Mouse (Mus musculus) limb, embryonic 15.5 days (tissue): ENCODE data around the gene Zfp384. TPM values are rescaled to one million over a fixed set of nuclear protein-coding genes. Genes with fewer than 3 reads are reported as not detected.

ENCODE experiments used
- ATAC-seq: fragments of 200-750 bp; cut with Nextera tagmentation; 2 replicates; pipeline ENCODE4 v1.8.0; 2017; ENCODE audit warnings: low read depth, moderate TSS enrichment; ENCODE audit not compliant: insufficient number of reproducible peaks, low FRiP score, low TSS enrichment
- H3K27ac ChIP-seq: fragments of 300-500 bp; sonication (generic); 2 replicates; pipeline ENCODE4 v1.5.1; 2015; ENCODE audit warnings: moderate library complexity, mild to moderate bottlenecking, inconsistent platforms
- H3K27me3 ChIP-seq: fragments of 300-500 bp; sonication (generic); 2 replicates; pipeline ENCODE4 v1.6.1; 2015; ENCODE audit warnings: inconsistent platforms
- H3K36me3 ChIP-seq: fragments of 300-500 bp; sonication (generic); 2 replicates; pipeline ENCODE4 v1.6.1; 2015; ENCODE audit warnings: inconsistent platforms
- H3K4me1 ChIP-seq: fragments of 300-500 bp; sonication (generic); 2 replicates; pipeline ENCODE4 v1.6.1; 2015; ENCODE audit warnings: inconsistent platforms
- H3K4me2 ChIP-seq: fragments of 300-500 bp; sonication (generic); 2 replicates; pipeline ENCODE4 v1.6.1; 2015; ENCODE audit warnings: mild to moderate bottlenecking, inconsistent platforms
- H3K4me3 ChIP-seq: fragments of 300-500 bp; sonication (generic); 2 replicates; pipeline ENCODE4 v1.5.1; 2015; ENCODE audit warnings: mild to moderate bottlenecking, inconsistent platforms
- H3K9ac ChIP-seq: fragments of 300-500 bp; sonication (generic); 2 replicates; pipeline ENCODE4 v1.6.1; 2015; ENCODE audit warnings: inconsistent platforms
- H3K9me3 ChIP-seq: fragments of 300-500 bp; sonication (generic); 2 replicates; pipeline ENCODE4 v1.6.1; 2016; ENCODE audit warnings: inconsistent platforms
- WGBS: fragments of 180-500 bp; shearing (Covaris S2); methylation state at CpG from one replicate; pipeline ENCODE4 v1.1.7; 2015; 5-methylcytosine and 5-hydroxymethylcytosine counted together
- polyA plus RNA-seq: library from polyadenylated mRNA; unstranded; fragments of >200 nt; fragmentation: Nextera tagmentation; extraction: Ambion mirVana; gene quantifications from 2 replicates; pipeline ENCODE4 v1.2.1, GENCODE M21; 2015

The Zfp384 gene
- 16.9 and 17.9 TPM in 2 replicates for polyA plus RNA-seq

DNA sequence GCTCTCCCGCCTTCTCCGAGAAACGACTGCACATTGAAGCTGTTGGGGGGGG, at the start of gene Zfp384:
TSS of gene Zfp384 (plus strand) at position 17 of the 52 bp plus-strand sequence.
- ATAC-seq, result no peak
- peaks cover 26% of the 10 kb centered on the region for H3K36me3 ChIP-seq
- no peaks in the 10 kb centered on the region for H3K27me3 ChIP-seq
- no peaks in the 10 kb centered on the region for H3K9me3 ChIP-seq
- H3K27ac ChIP-seq, result peak within 1 kb of the TSS; percentile 99
- peak within 1 kb of the TSS; percentile 81 for H3K4me3 ChIP-seq
- peak within 1 kb of the TSS; percentile 76 for H3K4me2 ChIP-seq
- peaks cover 21% of the 10 kb centered on the region for H3K4me1 ChIP-seq
- peak within 1 kb of the TSS; percentile 89 for H3K9ac ChIP-seq
- no CpG with 5 or more reads among the region's 3 CpGs for WGBS

DNA sequence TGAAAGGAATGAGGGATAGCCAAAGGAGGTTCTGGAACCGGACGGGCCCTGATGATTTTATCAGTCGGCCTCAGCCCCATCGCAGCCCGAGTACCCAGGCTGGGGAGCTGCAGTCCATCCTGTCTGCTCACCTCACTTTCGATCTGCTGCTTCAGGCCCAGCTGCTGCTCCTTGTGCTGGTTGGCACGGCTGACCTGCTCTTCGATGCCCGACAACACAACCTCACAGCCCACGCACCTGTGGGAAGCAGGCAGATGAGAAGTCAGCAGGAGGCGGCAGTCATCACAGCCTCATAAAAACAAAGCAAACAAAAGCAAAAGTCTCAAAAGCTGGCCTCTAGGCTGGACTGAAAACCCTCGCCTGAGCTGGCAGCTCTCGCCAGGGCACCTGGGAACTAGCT, 49.0 kb upstream of the Zfp384 start:
- no peaks in the 10 kb centered on the region for H3K9me3 ChIP-seq
- whole genome bisulfite sequencing, result 89% methylated on average over 13 of the region's 13 CpGs
- H3K4me3 ChIP-seq, result no peak overlapping the region
- no peak overlapping the region for H3K4me2 ChIP-seq
- no peak for ATAC-seq
- no peak overlapping the region for H3K27ac ChIP-seq
- no peak overlapping the region for H3K9ac ChIP-seq
- peaks cover 9% of the 10 kb centered on the region; the same call in 1 of the 2 replicates for H3K4me1 ChIP-seq
- no peaks in the 10 kb centered on the region for H3K27me3 ChIP-seq
- H3K36me3 ChIP-seq, result peaks cover 61% of the 10 kb centered on the region

DNA sequence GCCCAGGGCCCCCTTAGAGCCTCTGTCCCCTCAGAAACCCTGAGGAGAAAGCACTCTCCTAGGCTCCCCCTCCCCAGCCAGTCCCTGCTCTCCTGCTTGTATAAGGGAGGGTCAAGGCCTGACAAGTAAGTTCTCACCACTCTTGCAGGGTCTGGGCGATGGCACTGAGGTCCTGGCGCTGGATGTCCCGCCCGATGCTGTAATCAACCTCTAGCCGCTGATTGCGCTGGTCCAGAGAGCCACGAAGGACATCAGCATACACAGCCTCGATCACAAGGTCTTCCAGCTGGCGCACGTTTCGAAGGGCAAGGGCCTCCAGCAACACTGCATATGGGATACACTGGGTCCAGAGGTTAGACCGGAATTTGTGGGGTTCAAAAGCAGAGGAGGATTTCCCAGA, 47.9 kb upstream of the Zfp384 start:
- peaks cover 12% of the 10 kb centered on the region; the same call in 1 of the 2 replicates for H3K4me1 ChIP-seq
- H3K4me2 ChIP-seq, result no peak overlapping the region
- peaks cover 57% of the 10 kb centered on the region for H3K36me3 ChIP-seq
- 93% methylated on average over 12 of the region's 12 CpGs for WGBS
- no peaks in the 10 kb centered on the region for H3K27me3 ChIP-seq
- no peak overlapping the region for H3K9ac ChIP-seq
- H3K9me3 ChIP-seq, result no peaks in the 10 kb centered on the region
- no peak for ATAC-seq
- no peak overlapping the region for H3K4me3 ChIP-seq
- H3K27ac ChIP-seq, result no peak overlapping the region

DNA sequence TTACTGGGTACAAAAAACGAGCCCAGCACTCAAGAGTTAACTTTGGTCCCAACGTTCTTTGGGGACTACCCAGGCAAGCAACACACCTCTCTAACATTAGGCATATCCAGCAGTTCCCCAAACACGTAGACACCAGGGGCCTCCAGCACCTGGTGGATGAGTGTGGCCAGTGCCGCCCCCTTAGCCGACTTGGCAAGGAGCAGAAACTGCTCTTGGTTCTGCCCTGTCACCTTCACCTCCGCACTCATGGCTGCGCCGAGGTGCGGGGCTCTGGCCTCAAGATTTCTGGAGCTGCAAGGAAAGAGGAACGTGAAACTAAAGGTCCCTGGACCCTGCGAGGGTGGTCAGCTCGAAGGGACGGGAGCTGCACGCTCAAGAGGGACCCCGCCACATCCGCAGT, 44.3 kb upstream of the Zfp384 start:
- Histone ChIP-seq H3K4me2 (peak overlapping the region; percentile 92), H3K9me3 (no peaks in the 10 kb centered on the region), H3K4me1 (peaks cover 17% of the 10 kb centered on the region; the same call in 1 of the 2 replicates), H3K36me3 (peaks cover 27% of the 10 kb centered on the region), H3K27ac (peak overlapping the region; percentile 93), H3K9ac (peak overlapping the region; percentile 77), H3K27me3 (no peaks in the 10 kb centered on the region), H3K4me3 (peak overlapping the region; percentile 62)
- WGBS, result 24% methylated on average over 16 of the region's 16 CpGs
- ATAC-seq, result peak; percentile 42; the same call in 1 of the 2 replicates

- H3K9me3 ChIP-seq, result no peaks in the 10 kb centered on the region
- H3K36me3 ChIP-seq, result peaks cover 21% of the 10 kb centered on the region
- peak within 1 kb of the TSS; percentile 62 for H3K4me3 ChIP-seq
- peak within 1 kb of the TSS; percentile 77 for H3K9ac ChIP-seq
- H3K4me2 ChIP-seq, result peak within 1 kb of the TSS; percentile 92
- under 1% methylated on average over 68 of the region's 68 CpGs for WGBS
- H3K27me3 ChIP-seq, result no peaks in the 10 kb centered on the region
- H3K4me1 ChIP-seq, result peaks cover 17% of the 10 kb centered on the region; the same call in 1 of the 2 replicates
- ATAC-seq, result peak; percentile 92
- peak within 1 kb of the TSS; percentile 93 for H3K27ac ChIP-seq
Observed at GRCm38 (mm10) chr6:124965088-124965719, 43.7 kb upstream of the Zfp384 start, which contains the start of gene Cops7a. Cops7a (minus strand) TSS chr6:124965538.

- WGBS, result 13% methylated on average over 15 of the region's 15 CpGs
- no peak for ATAC-seq
- Histone ChIP-seq H3K9ac (peak overlapping the region; percentile 77), H3K36me3 (peaks cover 16% of the 10 kb centered on the region), H3K9me3 (no peaks in the 10 kb centered on the region), H3K4me3 (peak overlapping the region; percentile 62), H3K4me1 (peaks cover 17% of the 10 kb centered on the region; the same call in 1 of the 2 replicates), H3K27me3 (no peaks in the 10 kb centered on the region), H3K27ac (peak overlapping the region; percentile 93), H3K4me2 (peak overlapping the region; percentile 92)
Observed at GRCm38 (mm10) chr6:124965747-124966146, 43.2 kb upstream of the Zfp384 start.

GRCm38 (mm10) chr6:124966466-124967118, 42.4 kb upstream of the Zfp384 start:
- peaks cover 7% of the 10 kb centered on the region for H3K36me3 ChIP-seq
- 94% methylated on average over 7 of the region's 7 CpGs for WGBS
- no peaks in the 10 kb centered on the region for H3K27me3 ChIP-seq
- peak overlapping the region; percentile 92 for H3K4me2 ChIP-seq
- no peak overlapping the region for H3K9ac ChIP-seq
- no peaks in the 10 kb centered on the region for H3K9me3 ChIP-seq
- peaks cover 17% of the 10 kb centered on the region; the same call in 1 of the 2 replicates for H3K4me1 ChIP-seq
- ATAC-seq, result no peak
- peak overlapping the region; percentile 62 for H3K4me3 ChIP-seq
- H3K27ac ChIP-seq, result no peak overlapping the region

GRCm38 (mm10) chr6:124967766-124968165, 41.2 kb upstream of the Zfp384 start:
- WGBS, result 65% methylated on average over 4 of the region's 4 CpGs

DNA sequence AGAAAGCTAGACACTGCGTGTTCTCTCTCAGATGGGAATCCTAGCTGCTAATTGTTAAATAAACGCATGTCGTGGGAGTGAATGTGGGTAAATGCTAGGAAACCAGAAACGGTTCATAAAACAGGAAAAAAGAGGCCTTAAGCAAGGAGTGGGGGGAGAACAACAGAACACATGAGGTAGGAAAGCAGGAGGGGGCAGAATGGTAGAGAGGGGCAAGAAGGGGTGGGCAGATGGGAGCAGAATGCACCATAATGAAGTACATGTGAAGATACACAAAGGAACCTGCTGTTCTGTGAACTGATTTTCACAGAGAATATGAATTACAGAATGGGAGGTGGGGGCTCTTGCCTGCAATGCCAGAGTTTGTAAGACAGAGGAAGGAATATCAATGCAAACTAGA, 16.7 kb upstream of the Zfp384 start:
- Histone ChIP-seq H3K27me3 (peaks cover 55% of the 10 kb centered on the region), H3K4me2 (no peak overlapping the region), H3K36me3 (no peaks in the 10 kb centered on the region), H3K9me3 (peaks cover 4% of the 10 kb centered on the region), H3K27ac (no peak overlapping the region), H3K4me1 (peaks cover 10% of the 10 kb centered on the region), H3K4me3 (no peak overlapping the region), H3K9ac (no peak overlapping the region)
- ATAC-seq, result no peak
- WGBS, result 73% methylated on average over 4 of the region's 4 CpGs

More at GRCm38 (mm10) chr6:124967766-124968165, 41.2 kb upstream of the Zfp384 start:
- Histone ChIP-seq H3K9me3 (no peaks in the 10 kb centered on the region), H3K27ac (no peak overlapping the region), H3K4me2 (no peak overlapping the region), H3K4me3 (no peak overlapping the region), H3K9ac (no peak overlapping the region), H3K27me3 (no peaks in the 10 kb centered on the region), H3K4me1 (peaks cover 17% of the 10 kb centered on the region; the same call in 1 of the 2 replicates), H3K36me3 (peaks cover 4% of the 10 kb centered on the region; the same call in 1 of the 2 replicates)
- ATAC-seq, result no peak

DNA sequence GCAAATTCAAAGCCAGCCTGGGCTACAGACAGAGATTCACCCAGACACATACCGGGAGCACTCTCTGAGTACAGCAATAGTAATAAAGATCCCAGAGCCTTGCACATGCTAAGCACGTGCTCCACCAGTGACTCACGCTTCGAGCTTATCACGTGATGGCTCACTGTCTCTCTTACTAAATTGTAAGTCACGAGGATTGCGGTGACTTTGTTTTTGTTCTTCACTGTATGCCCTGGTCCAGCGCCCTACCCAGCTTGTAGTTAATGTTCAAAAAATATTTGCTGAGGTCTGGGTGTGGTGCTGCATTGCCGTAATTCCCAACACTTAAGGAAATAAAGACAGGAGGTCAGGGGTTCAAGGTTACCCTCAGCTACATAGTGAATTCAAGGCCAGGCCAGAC, 15.6 kb upstream of the Zfp384 start:
- no peak overlapping the region for H3K4me3 ChIP-seq
- no peak overlapping the region for H3K9ac ChIP-seq
- no peaks in the 10 kb centered on the region for H3K36me3 ChIP-seq
- ATAC-seq, result no peak
- H3K27ac ChIP-seq, result no peak overlapping the region
- H3K9me3 ChIP-seq, result peaks cover 4% of the 10 kb centered on the region
- H3K4me1 ChIP-seq, result peaks cover 21% of the 10 kb centered on the region
- 82% methylated on average over 9 of the region's 9 CpGs for WGBS
- no peak overlapping the region for H3K4me2 ChIP-seq
- peaks cover 58% of the 10 kb centered on the region for H3K27me3 ChIP-seq

GRCm38 (mm10) chr6:124993876-124994275, 15.1 kb upstream of the Zfp384 start:
- no peak overlapping the region for H3K4me3 ChIP-seq
- peaks cover 63% of the 10 kb centered on the region for H3K27me3 ChIP-seq
- no peak overlapping the region for H3K27ac ChIP-seq
- H3K4me1 ChIP-seq, result peaks cover 26% of the 10 kb centered on the region
- 16% methylated on average over 11 of the region's 11 CpGs for WGBS
- H3K9me3 ChIP-seq, result peaks cover 4% of the 10 kb centered on the region
- H3K36me3 ChIP-seq, result no peaks in the 10 kb centered on the region
- H3K9ac ChIP-seq, result no peak overlapping the region
- H3K4me2 ChIP-seq, result no peak overlapping the region
- ATAC-seq, result no peak

DNA sequence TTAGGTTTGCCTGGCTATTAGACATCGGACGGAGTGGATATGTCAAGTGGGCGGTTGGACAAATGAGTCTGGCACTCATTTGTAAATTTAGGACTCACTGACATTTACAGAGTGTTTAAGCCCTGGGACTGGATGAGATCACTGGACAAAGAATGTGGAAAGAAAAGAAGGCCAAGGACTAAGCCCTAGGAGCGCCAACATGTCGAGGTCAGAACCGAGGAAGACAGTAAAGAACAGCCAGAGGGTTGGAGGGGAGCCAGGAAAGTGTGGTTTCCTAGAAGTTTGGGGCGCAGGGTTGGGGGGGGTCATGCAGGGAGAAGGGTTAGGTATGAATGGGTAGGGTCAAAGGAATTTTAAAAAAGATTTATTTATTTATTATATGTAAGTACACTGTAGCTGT, 13.7 kb upstream of the Zfp384 start:
- Histone ChIP-seq H3K4me1 (peaks cover 31% of the 10 kb centered on the region), H3K4me2 (no peak overlapping the region), H3K36me3 (0 out of 2 replicates have a peak, but pooled peaks cover 2% of the 10 kb centered on the region), H3K9me3 (peaks cover under 1% of the 10 kb centered on the region; the same call in 1 of the 2 replicates), H3K27ac (no peak overlapping the region), H3K9ac (no peak overlapping the region), H3K4me3 (no peak overlapping the region), H3K27me3 (peaks cover 75% of the 10 kb centered on the region)
- no peak for ATAC-seq
- WGBS, result 72% methylated on average over 7 of the region's 7 CpGs
